8 mouse cellular contexts compared by ENCODE assay signal in genomic region chr7:132570071-132570470, GRCm38 (mm10). TPM values are rescaled to one million over a fixed set of nuclear protein-coding genes. Genes with fewer than 3 reads are reported as not detected.
DNase-seq lines count a peak whose midpoint lies in the region; ATAC-seq lines count a peak whose summit lies in the region.
"Had no signal": no experiment of that assay in that cellular context is flagged by ENCODE, and none has a peak within 500 bp of the region (broad histone marks: within the 10 kb centered on the region; RNA-seq: fewer than 3 reads in every experiment).

No protein-coding gene starts in this region.

- peak overlapping the region; percentile 39 for H3K4me3 ChIP-seq in megakaryocyte, embryonic 14.5 days (replicated peaks)

- H3K4me1 ChIP-seq in megakaryocyte, embryonic 14.5 days, result peaks cover 58% of the 10 kb centered on the region

- no peaks in the 10 kb centered on the region for H3K27me3 ChIP-seq in megakaryocyte, embryonic 14.5 days (replicated peaks)

- peaks cover 52% of the 10 kb centered on the region for H3K36me3 ChIP-seq in megakaryocyte, embryonic 14.5 days (replicated peaks; ENCODE audit: low read length)

- no peaks in the 10 kb centered on the region for H3K9me3 ChIP-seq in megakaryocyte, embryonic 14.5 days

- DNase-seq in heart, postnatal 4 days, result peak; percentile 64

- ATAC-seq in megakaryocyte, adult 5-6 weeks (ENCODE audit: poor library complexity, severe bottlenecking), result no peak
- peak; percentile 73 for ATAC-seq in erythroblast, adult 5-6 weeks (replicated peaks; ENCODE audit: low FRiP score, poor library complexity, severe bottlenecking)
- ATAC-seq in megakaryocyte-erythroid progenitor cell, adult 5-6 weeks (replicated peaks; ENCODE audit: low FRiP score, low TSS enrichment, poor library complexity, severe bottlenecking), result peak; percentile 87
- ATAC-seq in monocyte, adult 5-6 weeks (replicated peaks; ENCODE audit: insufficient number of reproducible peaks, low FRiP score, low TSS enrichment, poor library complexity, severe bottlenecking), result no peak; the same call in 1 of the 2 replicates
- no peak for ATAC-seq in activated CD4-positive, CD25-positive, alpha-beta regulatory T cell, adult 4 months

RNA-seq across cellular contexts. Expression of gene Oat, which starts 6.1 kb away (rescaled TPM):
- 0.77 TPM in 1 of 2 replicates, not detected in the other for polyA plus RNA-seq in megakaryocyte, embryonic 14.5 days (2012; ENCODE audit: insufficient read depth, low replicate concordance)
- 61.8 and 66.0 TPM in 2 replicates for total RNA-seq in megakaryocyte, adult 5-6 weeks (2015)
- 59.2 and 62.0 TPM in 2 replicates for total RNA-seq in megakaryocyte, adult 5-6 weeks (2017)
- total RNA-seq in erythroblast, adult 5-6 weeks (2015; ENCODE audit: low replicate concordance), result 29.7 and 39.2 TPM in 2 replicates
- total RNA-seq in erythroblast, adult 5-6 weeks (2017; ENCODE audit: low replicate concordance), result 21.2 and 24.8 TPM in 2 replicates
- 100 to 1,000 TPM; 153 to 156 TPM for total RNA-seq in heart, postnatal 4 days (2021)
- 147 and 193 TPM in 2 replicates for total RNA-seq in megakaryocyte-erythroid progenitor cell, adult 5-6 weeks (2014; fragmentation: Nextera tagmentation)
- 236 and 240 TPM in 2 replicates for total RNA-seq in megakaryocyte-erythroid progenitor cell, adult 5-6 weeks (2017)
- total RNA-seq in monocyte, adult 5-6 weeks (2017), result 52.7 to 89.6 TPM (median 86.8 TPM) in 3 replicates
- polyA plus RNA-seq in activated CD4-positive, CD25-positive, alpha-beta regulatory T cell, adult 4 months (2017; shearing (Covaris generic)), result 10 to 100 TPM; 78.7 to 79.0 TPM

RNA-seq across cellular contexts. Expression of gene Nkx1-2, which starts 29.4 kb away (rescaled TPM):
- polyA plus RNA-seq in megakaryocyte, embryonic 14.5 days (2012; ENCODE audit: insufficient read depth, low replicate concordance), result not detected in 2 replicates
- total RNA-seq in megakaryocyte, adult 5-6 weeks (2015), result not detected in 2 replicates
- total RNA-seq in megakaryocyte, adult 5-6 weeks (2017), result not detected in 2 replicates
- not detected in 2 replicates for total RNA-seq in erythroblast, adult 5-6 weeks (2015; ENCODE audit: low replicate concordance)
- not detected in 2 replicates for total RNA-seq in erythroblast, adult 5-6 weeks (2017; ENCODE audit: low replicate concordance)
- not detected for total RNA-seq in heart, postnatal 4 days (2021)
- not detected in 2 replicates for total RNA-seq in megakaryocyte-erythroid progenitor cell, adult 5-6 weeks (2014; fragmentation: Nextera tagmentation)
- total RNA-seq in megakaryocyte-erythroid progenitor cell, adult 5-6 weeks (2017), result 0.38 TPM in 1 of 2 replicates, not detected in the other
- not detected in 3 replicates for total RNA-seq in monocyte, adult 5-6 weeks (2017)
- not detected for polyA plus RNA-seq in activated CD4-positive, CD25-positive, alpha-beta regulatory T cell, adult 4 months (2017; shearing (Covaris generic))
- total RNA-seq: heart, postnatal 36 days had no signal

RNA-seq across cellular contexts. Expression of gene Lhpp, which starts 40.4 kb away (rescaled TPM):
- 1.3 and 2.5 TPM in 2 replicates for polyA plus RNA-seq in megakaryocyte, embryonic 14.5 days (2012; ENCODE audit: insufficient read depth, low replicate concordance)
- total RNA-seq in megakaryocyte, adult 5-6 weeks (2015), result 5.1 and 6.9 TPM in 2 replicates
- total RNA-seq in megakaryocyte, adult 5-6 weeks (2017), result 5.8 and 6.1 TPM in 2 replicates
- total RNA-seq in erythroblast, adult 5-6 weeks (2015; ENCODE audit: low replicate concordance), result not detected in 2 replicates
- 0.68 and 1.1 TPM in 2 replicates for total RNA-seq in erythroblast, adult 5-6 weeks (2017; ENCODE audit: low replicate concordance)
- total RNA-seq in heart, postnatal 4 days (2021), result 10 to 100 TPM; 21.4 to 25.4 TPM
- 15.0 and 18.9 TPM in 2 replicates for total RNA-seq in megakaryocyte-erythroid progenitor cell, adult 5-6 weeks (2014; fragmentation: Nextera tagmentation)
- total RNA-seq in megakaryocyte-erythroid progenitor cell, adult 5-6 weeks (2017), result 12.3 and 19.4 TPM in 2 replicates
- 2.8 to 6.0 TPM (median 4.2 TPM) in 3 replicates for total RNA-seq in monocyte, adult 5-6 weeks (2017)
- polyA plus RNA-seq in activated CD4-positive, CD25-positive, alpha-beta regulatory T cell, adult 4 months (2017; shearing (Covaris generic)), result 1 to 10 TPM; 4.2 to 4.6 TPM

Comparison
In these comparisons a context has a peak if more than half of its experiments do, and no peak if none do; other contexts are left out.
1. ATAC-seq: peak in erythroblast, adult 5-6 weeks (single experiment) and megakaryocyte-erythroid progenitor cell, adult 5-6 weeks (single experiment); none in megakaryocyte, adult 5-6 weeks (single experiment), monocyte, adult 5-6 weeks (single experiment) and activated CD4-positive, CD25-positive, alpha-beta regulatory T cell, adult 4 months (single experiment).